Mouse (Mus musculus): Measurements from ENCODE around the gene Gjc3.
"Not testable (repeated sequence)": the region's sequence is repeated elsewhere in the genome, so short reads cannot be mapped to it uniquely, and the experiment has no call there.

The Gjc3 gene

DNA sequence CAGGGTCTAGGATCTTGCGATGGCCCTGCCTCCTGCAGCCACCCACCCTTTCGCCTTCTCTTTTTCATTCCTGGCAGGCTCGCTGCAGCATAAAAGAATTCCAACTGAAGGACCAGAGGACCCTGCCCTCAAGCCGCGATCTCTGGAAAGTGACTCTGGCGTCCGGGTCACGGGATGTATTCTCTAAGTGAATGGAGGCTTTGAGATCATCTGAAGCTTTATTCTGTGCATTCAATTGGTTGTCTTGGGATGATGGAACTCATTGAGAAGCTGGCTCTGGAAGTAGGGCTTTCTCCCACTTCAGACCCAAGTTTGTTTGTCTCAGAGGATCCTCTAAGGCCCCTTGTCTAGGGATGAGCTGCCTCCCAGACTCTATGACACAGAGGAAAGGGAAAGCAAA is at the start of gene Gjc3:
Gene Gjc3 (minus strand): TSS at position 154 of the 400 bp plus-strand sequence.
- no peak for DNase-seq

DNA sequence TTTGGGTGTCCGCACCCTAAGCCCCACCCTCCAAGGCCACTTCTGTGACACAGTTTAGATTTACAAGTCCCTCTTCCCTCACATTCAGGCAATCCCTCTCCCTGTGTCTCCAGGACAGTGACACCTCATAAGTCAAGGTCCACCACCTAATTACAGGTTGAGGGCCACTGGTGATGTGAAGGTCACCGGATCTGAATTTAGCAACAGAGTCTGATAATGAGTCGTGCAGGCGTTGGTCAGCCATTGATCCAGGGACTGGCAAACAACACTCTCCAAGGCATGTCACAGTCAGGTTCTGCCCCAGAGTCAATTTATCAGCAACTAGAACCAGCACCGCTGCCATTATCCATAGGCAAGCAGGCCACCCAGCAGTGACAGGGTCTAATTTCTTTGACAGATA is 49.5 kb upstream of the Gjc3 start:
- DNase-seq: no peak

DNA sequence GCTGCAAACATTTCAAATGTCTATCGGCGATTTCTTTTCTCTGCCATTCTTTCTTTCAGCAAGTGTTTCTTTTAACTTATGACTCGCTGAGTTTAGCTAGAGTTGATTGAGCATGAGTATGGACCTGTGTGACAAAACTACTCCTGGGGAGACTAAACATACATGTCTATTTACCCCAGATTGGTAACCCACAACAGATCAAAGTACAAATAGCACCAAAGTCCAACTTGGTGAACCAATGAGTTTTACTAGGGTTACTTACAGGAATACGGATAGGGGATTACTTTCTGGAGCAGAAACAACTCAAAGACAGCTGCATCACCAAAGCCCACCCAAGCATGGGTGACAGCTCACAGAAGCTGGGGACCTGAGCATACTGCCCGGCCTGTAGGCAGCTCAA is 46.5 kb upstream of the Gjc3 start:
- no peak for DNase-seq

DNA sequence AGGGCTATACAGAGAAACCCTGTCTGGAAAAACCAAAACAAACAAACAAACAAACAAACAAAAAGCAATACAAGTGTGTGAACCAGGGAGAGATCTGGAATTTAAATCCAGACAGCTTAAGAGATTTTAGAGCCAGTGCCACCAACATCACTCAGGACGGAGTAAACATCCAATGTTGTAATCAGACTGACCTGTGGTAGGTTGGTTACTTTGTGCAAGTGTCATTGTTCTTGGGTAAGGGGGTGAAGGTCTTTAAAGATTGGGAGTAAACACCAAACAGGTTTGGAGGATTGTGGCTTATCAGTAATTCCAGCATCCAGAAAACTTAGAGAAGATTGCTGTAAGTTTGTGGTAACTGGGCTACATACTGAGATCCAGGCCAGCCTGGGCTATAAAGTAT is 23.5 kb upstream of the Gjc3 start:
- DNase-seq: no peak

DNA sequence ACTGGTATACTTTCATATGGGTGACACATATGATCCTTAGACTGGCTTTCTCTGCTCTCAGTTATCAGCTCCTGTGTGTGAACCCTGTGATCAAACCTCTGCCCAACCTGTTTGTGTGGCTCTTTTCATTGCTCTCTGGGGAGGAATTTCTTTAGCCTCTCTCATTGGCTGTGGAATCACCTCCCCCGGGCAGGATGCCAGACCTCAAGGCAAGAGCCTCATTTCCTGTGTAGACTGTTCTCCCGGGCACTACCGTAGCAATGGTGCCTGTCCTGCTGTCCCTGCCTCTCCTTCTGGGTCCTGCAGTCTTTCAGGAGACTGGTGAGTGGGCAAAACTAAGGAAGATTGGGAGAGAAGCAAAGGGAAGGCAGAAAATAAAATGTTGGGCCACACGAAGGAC is 18.4 kb upstream of the Gjc3 start, which contains the start of gene Azgp1:
Gene Azgp1 (plus strand): TSS at position 221 of the 400 bp plus-strand sequence.
- no peak for DNase-seq

DNA sequence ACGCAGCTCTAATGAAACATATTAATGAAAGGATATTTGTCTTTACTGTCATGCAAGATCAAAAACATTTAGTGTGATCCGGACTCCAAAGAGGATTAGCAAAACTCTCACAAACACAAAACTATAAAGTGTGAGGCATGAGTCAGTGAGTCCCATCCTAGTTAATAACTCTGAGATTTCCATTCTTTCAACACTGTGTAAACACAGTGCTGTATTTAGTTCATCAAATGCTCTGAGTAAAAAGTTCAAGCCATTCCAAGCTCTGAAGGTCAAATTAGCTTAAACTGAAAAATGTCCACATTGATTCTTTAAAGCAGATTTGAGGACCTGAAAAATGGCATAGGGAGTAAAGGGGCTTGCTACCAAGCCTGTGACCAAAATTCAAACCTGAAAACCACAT is 16.2 kb upstream of the Gjc3 start:
- no peak for DNase-seq

DNA sequence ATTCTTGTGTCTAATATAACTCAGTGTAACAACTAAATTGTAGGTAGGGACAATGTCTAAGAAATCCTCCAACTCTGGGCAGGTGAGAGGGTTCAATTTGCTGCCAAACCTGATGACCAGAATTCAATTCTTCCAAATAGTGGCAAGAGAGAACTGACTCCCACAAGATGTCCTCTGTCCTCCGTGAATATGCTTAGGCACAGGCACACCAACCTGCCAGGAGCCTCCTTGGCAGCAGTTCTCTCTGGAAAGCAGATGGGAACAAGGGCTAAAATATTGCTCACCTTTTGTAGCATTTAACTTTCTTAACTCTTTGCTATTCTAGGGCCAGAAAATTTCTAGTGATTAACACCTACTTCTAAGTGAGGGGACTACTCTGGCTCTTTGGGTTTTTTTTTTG is 14.4 kb upstream of the Gjc3 start:
- DNase-seq: no peak

DNA sequence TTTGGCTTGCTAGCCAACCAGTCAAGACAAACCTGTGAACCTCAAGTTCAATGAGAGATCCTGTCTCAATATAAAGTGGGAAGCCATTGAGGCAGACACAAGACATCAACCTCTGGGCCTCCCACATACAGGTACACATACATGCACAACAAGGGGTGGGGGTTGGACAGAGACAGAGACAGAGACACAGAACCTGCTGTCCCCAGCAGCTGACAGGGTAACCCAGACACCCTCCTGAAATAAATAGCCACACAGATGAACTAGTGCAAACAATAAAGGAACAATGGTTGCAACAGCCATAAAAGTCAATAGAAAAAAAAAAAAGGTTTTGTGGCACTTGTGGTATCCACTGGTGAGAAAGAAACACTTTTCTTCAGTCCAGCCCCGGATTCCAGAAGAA is 12.5 kb upstream of the Gjc3 start:
- no peak for DNase-seq

DNA sequence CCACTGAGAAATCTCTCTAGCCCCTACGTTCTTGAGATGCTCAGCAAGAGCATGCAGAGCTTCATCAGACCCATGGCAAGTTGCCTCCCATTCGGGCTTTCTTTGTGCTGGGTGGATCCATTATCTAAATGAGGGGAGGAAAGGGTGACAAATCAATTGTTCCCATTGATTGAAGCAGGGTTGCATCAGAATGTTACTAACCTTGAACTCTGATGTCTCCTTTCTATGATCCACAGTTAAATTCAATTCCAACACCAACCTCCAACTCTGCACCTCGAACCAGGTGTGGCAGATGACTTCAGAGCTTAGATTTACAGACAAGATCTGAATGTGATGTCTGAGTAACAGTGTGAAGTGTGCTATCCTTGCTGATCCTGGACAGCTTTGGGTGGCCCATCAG is 11.8 kb upstream of the Gjc3 start:
- DNase-seq: no peak

DNA sequence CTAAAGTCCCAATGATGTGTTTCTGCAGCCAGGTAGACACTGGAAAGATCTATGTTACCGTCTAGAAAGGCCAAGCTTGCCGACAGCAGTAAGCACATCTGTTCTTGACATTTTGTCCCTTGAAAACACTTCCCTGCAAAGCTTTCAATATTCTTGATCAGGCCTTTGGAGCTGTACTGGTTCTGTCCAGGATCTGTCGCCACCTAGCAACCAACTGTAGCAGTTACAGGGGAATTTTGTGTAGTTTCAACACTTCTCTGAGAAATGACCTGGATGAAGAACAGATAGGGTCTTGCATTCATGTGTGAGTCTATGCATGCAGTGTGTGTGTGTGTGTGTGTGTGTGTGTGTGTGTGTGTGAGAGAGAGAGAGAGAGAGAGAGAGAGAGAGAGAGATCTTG is 10.8 kb upstream of the Gjc3 start:
- no peak for DNase-seq

DNA sequence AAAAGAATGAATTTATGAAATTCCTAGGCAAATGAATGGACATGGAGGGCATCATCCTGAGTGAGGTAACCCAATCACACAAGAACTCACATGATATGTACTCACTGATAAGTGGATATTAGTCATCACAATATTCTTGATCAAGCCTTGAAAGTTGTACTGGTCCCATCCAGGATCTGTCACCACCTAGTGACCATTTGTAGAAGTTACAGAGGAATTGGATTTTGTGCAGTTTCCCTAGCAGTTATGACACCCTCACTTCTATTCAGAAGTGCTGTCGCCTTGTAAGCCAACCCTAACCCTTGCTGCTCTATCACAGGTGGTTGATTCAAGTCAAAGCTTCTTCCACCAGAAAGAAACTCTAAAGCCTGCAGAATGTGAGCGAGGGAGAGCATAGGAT is 10.3 kb upstream of the Gjc3 start:
- DNase-seq: no peak

DNA sequence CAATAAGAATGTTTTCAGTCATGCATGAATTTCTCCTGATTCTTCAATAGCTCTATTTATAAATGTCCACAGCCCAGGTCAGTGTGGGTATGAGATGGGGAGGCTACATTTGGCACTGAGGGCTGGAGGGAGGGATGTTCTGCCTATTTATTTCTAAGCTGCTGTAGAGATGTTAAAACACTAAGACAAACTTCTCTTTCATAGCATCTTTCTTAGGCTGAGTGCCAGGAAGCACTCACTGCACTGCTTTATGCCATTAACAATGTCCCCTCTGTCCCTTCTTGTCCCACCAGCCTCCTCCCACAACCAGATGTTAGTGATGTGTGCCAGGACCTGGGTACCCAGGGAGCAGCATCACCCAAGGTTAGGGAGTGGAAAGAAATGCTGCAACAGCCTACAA is 3.6 kb upstream of the Gjc3 start:
- DNase-seq: no peak

DNA sequence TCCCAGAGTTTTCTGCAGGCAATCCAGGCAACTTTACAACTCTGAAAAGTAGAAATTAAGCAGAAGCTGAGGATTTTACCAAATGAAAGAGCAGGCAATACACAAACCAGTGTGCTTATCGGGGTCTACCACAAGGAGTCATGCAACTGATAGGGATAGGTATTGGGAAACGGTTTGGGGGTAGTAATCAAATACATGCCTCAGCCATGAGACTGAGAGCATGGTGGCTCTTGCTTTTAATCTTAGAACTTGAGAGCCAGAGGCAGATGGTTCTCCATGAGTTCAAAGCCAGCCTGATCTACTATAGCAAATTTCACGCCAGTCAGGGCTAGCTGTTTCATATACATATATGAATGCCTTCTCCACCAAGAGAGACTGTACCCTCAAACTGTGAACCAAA is 6.5 kb downstream of the Gjc3 start:
- no peak for DNase-seq

DNA sequence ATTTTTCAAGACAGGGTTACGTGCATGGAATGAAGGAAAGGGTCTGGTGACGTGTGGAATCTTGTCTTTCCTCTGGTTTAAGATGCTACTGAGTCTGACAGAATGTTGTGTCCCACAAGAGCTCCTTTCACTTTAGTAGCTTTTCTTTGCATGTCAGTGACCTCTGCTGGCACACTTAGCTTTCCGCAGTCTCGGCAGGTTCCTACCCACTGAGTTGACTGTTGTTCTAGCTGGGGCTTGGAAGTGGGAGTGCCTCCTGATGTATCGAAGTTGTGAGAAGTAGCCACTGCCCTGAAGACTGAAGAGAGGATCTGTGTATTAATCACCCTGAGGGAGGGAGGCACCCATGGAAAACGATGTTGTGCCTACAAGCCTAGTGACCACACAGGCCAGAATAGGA is 11.7 kb downstream of the Gjc3 start:
- peak; percentile 14 to 21 for DNase-seq

DNA sequence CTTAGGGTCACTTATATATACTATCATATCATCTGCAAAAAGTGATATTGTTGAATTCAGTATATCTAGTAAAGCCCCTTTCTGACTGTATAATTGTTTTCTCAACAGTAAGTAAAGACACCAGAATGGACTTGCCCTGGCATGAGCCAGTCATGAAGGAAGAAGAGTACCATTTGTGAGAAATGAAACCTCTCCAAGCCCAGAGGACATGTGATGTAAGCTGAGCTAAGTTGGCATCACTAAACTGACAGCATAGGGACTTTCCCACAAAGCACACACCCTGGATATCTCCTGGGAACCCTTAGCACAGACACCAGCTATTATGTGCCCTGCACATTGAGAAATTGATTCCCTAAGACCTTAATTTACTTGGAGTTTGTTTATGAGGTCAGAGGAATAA is 15.6 kb downstream of the Gjc3 start:
- DNase-seq: no peak

DNA sequence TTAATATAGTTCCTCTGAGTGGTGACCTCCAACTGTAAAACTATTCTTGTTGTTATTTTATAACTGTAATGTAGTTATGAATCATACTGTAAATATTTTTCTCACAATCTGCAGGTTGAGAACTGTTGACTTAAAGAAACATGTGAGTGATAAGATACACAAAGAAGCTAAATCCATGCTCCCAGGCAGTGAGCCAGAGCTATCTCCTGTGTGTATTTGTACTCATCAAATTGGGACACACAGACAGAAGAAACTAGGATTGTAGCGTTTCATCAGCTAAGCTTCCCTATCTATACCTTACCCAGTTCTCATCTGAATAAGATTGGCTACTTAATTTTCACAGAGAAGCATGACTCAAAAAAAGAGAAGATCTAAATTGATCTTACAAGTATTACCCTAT is 19.8 kb downstream of the Gjc3 start:
- no peak for DNase-seq

DNA sequence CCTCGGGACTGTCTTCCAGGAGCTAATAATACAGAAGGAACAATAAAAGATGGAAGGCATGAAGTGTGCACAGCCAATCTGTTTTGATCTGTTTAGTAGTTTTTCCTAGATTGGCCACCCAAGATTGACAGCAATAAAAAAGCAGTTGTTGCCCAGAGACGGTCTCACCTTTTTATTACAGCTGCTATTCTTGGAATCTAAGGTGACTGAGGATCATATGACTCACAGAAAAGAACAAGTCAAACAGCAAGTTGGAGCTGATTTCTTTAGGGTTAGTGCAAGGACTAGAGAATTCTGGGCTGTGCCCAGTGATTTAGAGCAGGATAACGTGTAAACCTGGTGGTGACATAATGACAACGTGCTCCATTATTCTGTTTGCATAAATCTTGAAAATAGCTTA is 21.9 kb downstream of the Gjc3 start:
- DNase-seq: no peak

DNA sequence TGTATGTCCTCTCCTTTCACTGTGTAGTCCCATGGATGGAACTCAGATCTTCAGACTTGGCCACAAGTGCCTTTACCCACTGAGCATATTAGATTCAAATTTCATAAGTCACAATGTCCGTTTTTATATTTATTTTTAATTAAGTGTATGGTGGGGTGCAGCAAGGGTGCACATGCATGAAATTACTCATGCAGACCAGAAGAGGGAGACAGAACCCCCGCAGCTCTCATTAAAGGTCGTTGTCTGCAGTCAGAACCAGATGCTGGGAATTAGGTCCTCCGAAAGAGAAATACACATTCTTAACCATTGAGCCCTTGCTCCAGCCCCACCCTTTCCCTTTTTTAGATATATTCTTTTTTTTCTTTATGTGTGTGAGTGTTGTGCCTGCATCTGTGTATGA is 25.7 kb downstream of the Gjc3 start:
- no peak for DNase-seq

DNA sequence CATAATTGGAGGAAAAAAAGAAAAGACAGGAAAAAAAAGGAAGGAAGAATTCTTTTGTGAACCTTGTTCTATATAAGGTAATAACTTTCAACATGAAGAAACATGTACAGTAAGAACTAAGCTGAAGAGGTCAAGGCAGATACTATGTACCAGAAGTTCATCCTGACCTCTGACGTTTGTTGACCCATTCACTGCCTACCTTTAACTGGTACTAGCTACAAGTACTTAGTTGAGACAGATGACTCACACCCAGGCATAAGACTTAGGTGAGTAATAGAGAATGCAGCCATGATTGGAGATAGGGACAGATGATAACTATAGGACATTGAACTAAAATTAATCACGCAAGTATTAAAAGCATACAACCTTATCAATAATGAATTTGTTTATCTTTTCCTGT is 26.4 kb downstream of the Gjc3 start:
- no peak for DNase-seq

DNA sequence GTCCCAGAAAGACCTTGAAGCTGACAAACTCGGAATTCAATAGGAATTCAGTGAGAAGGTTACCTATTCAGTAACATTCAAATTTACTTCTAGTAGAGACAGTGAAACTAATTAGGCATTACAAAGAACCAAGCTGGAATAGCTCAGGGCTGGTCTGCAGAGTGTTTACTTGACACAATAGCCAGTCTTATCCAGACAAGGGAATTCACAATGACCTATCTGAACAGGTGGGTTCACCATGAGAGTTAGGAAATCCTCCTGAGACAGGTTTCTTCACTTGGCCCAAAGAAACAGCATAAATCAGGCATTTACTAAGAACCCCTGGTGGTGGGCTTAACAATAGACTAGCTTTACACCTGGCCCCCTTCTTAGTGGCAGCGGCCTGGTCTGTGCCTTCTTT is 29.0 kb downstream of the Gjc3 start:
- not testable (repeated sequence) for DNase-seq

DNA sequence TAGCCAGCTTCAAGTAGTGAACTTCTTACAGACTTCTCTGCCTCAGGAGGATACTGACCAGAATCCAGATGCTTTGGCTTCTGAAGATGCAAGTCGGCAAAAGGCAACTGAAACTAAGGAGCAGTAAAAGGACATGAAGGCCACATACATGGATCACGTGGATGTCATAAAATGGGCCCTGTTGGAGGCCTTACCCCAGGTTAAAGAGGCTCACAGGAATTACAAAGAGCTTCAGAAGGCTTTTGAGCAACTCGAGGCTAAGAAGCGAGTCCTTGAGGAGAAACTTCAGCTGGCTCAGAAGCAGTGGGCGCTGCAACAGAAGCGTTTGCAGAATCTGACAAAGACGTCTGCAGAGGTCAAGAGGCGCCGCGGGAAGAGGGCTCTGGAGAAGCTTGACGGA is 34.5 kb downstream of the Gjc3 start:
- DNase-seq: no peak

DNA sequence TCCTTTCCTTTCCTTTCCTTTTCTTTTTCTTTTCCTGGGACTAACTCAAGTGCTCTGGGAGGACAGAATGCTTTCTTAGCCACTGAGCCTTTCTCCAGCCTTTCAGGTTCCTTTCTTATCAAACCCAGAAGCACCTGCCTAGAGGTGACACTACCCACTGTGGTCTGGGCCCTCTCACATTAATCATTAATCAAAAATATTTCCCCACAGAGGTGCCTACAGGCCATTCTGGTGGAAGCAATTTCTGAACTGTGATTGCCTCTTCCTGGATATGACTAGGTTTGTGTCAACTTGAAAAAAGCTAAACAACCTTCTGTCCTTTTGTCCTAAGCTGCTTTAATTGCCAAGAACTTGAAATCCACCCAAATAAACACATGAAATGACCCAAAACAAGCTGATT is 40.7 kb downstream of the Gjc3 start:
- no peak for DNase-seq

DNA sequence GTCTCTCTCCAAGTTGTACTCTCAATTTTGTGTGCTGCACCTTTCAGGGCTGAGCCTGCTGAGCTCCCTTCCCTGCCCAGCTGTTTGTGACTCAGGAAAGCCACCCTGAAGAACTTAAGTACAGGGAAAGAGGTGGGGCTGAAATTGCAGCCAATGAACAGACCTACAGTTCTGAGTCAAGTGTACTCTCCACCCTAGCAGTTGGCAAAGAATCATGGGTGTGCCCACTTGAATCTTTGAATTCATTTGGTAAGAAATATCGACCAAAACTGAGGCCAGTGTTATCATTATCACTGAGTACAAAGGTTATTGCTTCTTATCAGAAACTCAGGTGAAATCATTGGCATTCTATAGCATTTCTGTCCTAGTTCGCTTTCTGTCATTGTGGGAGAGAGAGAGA is 41.4 kb downstream of the Gjc3 start, which contains the start of gene Cyp3a13:
Gene Cyp3a13 (minus strand): TSS at position 88 of the 400 bp plus-strand sequence.
- no peak for DNase-seq

DNA sequence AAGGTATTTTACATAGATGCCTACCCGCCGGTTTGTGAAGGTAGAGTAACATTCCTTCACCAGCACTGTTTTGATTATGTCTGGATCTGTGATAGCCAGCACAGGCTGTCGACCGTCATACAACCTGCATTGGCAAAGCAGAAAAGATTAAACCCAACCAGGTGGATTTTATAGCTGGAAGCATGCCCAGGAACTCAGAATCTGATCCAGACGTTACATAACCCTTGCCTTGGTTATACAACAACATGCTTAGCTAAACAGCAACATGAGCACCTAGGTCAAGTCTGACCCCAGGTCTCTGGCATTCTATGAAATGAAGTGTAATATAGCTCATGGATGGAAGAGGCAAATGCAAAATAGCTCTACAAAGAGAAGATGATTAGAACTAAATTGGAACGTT is 47.3 kb downstream of the Gjc3 start:
- peak; percentile 32 to 56 for DNase-seq

DNA sequence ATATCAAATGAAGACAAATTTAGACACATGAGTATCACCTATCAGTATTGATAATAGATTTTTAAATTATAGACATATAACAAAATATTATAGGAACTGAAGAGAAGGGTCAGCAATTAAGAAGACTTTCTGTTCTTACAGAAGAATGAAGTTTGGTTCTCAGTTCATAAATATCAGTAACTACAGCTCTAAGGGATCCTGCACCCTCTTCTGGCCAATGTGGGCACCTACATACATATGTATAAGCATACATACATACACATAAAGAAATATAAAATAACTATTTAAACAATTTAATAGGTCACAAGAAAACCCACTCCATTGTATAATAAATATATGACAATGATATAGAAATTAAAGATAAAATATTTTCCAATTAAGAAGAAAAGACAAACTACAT is 48.4 kb downstream of the Gjc3 start:
- DNase-seq: no peak
